Mouse (Mus musculus) cerebellum, postnatal 36 days (tissue): ENCODE measurements at regions not wholly inside any gene's neighbourhood (a gene's known extent, or its start where the extent isn't known, plus 50 kb on each side); places are given as distances from the start of the nearest gene placed in this dataset.

ENCODE experiments used
- DNase-seq, 2 experiments: peaks; one replicate each; pipeline ENCODE4 v3.0.0; 2021 to 2022; ENCODE audit warnings: mixed read lengths in 2 of 2

GRCm38 (mm10) chr3:33902431-33902830 is 58.3 kb upstream of the Ccdc39 start:
- no peak for DNase-seq

- no peak for DNase-seq
Measured at GRCm38 (mm10) chr3:33903326-33903725, 59.2 kb upstream of the Ccdc39 start.

- no peak for DNase-seq
Measured at GRCm38 (mm10) chr3:33903816-33904215, 59.7 kb upstream of the Ccdc39 start.

- no peak for DNase-seq
Measured at GRCm38 (mm10) chr3:33904854-33905678, 61.0 kb upstream of the Ccdc39 start.

- DNase-seq = no peak
Measured at GRCm38 (mm10) chr3:33905679-33906007, 61.5 kb upstream of the Ccdc39 start.

GRCm38 (mm10) chr3:33907061-33907460 is 63.0 kb upstream of the Ccdc39 start:
- no peak for DNase-seq

GRCm38 (mm10) chr3:33911559-33911958 is 67.4 kb upstream of the Ccdc39 start:
- DNase-seq = no peak

- DNase-seq = no peak
Measured at GRCm38 (mm10) chr3:33913470-33913869, 69.4 kb upstream of the Ccdc39 start.

- DNase-seq = no peak
Measured at GRCm38 (mm10) chr3:33914386-33914785, 70.3 kb upstream of the Ccdc39 start.

GRCm38 (mm10) chr3:33915777-33916176 is 71.7 kb upstream of the Ccdc39 start:
- DNase-seq = no peak

GRCm38 (mm10) chr3:33916318-33916717 is 72.2 kb upstream of the Ccdc39 start:
- no peak for DNase-seq

- no peak for DNase-seq
Measured at GRCm38 (mm10) chr3:33916818-33917217, 72.7 kb upstream of the Ccdc39 start.

GRCm38 (mm10) chr3:33918785-33919184 is 74.7 kb upstream of the Ccdc39 start:
- peak; percentile 76 to 80 for DNase-seq

- no peak for DNase-seq
Measured at GRCm38 (mm10) chr3:33925072-33925471, 81.0 kb upstream of the Ccdc39 start.

- DNase-seq = no peak
Measured at GRCm38 (mm10) chr3:33955064-33955463, 64.7 kb upstream of the Fxr1 start.

GRCm38 (mm10) chr3:33955854-33956624 is 63.7 kb upstream of the Fxr1 start:
- peak; percentile 53 to 71 for DNase-seq

GRCm38 (mm10) chr3:33956625-33957023 is 63.1 kb upstream of the Fxr1 start:
- DNase-seq = no peak

GRCm38 (mm10) chr3:33957676-33958075 is 62.1 kb upstream of the Fxr1 start:
- DNase-seq = no peak

- no peak for DNase-seq
Measured at GRCm38 (mm10) chr3:33958216-33958615, 61.5 kb upstream of the Fxr1 start.

GRCm38 (mm10) chr3:33960211-33960610 is 59.5 kb upstream of the Fxr1 start:
- DNase-seq = no peak

GRCm38 (mm10) chr3:33962938-33963337 is 56.8 kb upstream of the Fxr1 start:
- no peak for DNase-seq

GRCm38 (mm10) chr3:33967184-33967583 is 52.6 kb upstream of the Fxr1 start:
- DNase-seq = no peak
